Mouse (Mus musculus): ENCODE results near the gene Cyp4f14. TPM values are rescaled to one million over a fixed set of nuclear protein-coding genes. Genes with fewer than 3 reads are reported as not detected.

The Cyp4f14 gene
- 0.10 and 0.18 TPM in 2 replicates for polyA plus RNA-seq (2015; fragmentation: Nextera tagmentation; extraction: Ambion mirVana)

GRCm38 (mm10) chr17:32917131-32917530 is at the start of gene Cyp4f14:
Gene Cyp4f14, minus strand, starts transcription at chr17:32917342.
- ATAC-seq (replicated peaks), result no peak
- Histone ChIP-seq H3K4me3 (no peak within 1 kb of the TSS), H3K27me3 (replicated peaks) (no peaks in the 10 kb centered on the region), H3K4me2 (no peak within 1 kb of the TSS), H3K36me3 (replicated peaks) (no peaks in the 10 kb centered on the region), H3K9me3 (no peaks in the 10 kb centered on the region), H3K27ac (no peak within 1 kb of the TSS), H3K4me1 (no peaks in the 10 kb centered on the region), H3K9ac (no peak within 1 kb of the TSS)
- 57% methylated on average over 2 of the region's 2 CpGs for WGBS

- peak; percentile 100 for ATAC-seq (replicated peaks)
- Histone ChIP-seq H3K4me2 (peak within 1 kb of the TSS; percentile 79), H3K27me3 (replicated peaks) (no peaks in the 10 kb centered on the region), H3K4me1 (peaks cover 18% of the 10 kb centered on the region), H3K9me3 (no peaks in the 10 kb centered on the region), H3K4me3 (peak within 1 kb of the TSS; percentile 52), H3K27ac (peak within 1 kb of the TSS; percentile 45), H3K36me3 (replicated peaks) (no peaks in the 10 kb centered on the region), H3K9ac (peak within 1 kb of the TSS; percentile 34)
- under 1% methylated on average over 33 of the region's 33 CpGs for WGBS
Observed at GRCm38 (mm10) chr17:32965623-32966290, 48.6 kb upstream of the Cyp4f14 start, which contains the start of gene Zfp472. Gene Zfp472, plus strand, starts transcription at chr17:32965814.

- Histone ChIP-seq H3K9me3 (no peaks in the 10 kb centered on the region), H3K9ac (peak overlapping the region; percentile 34), H3K27me3 (replicated peaks) (no peaks in the 10 kb centered on the region), H3K4me2 (peak overlapping the region; percentile 79), H3K4me3 (peak overlapping the region; percentile 52), H3K4me1 (peaks cover 18% of the 10 kb centered on the region), H3K27ac (peak overlapping the region; percentile 26; the same call in 1 of the 2 replicates), H3K36me3 (replicated peaks) (no peaks in the 10 kb centered on the region)
- peak; percentile 79 for ATAC-seq (replicated peaks)
- under 1% methylated on average over 14 of the region's 14 CpGs for WGBS
Observed at GRCm38 (mm10) chr17:32965253-32965622, 48.1 kb upstream of the Cyp4f14 start.

- Histone ChIP-seq H3K4me3 (no peak overlapping the region), H3K4me1 (peaks cover 4% of the 10 kb centered on the region; the same call in 1 of the 2 replicates), H3K27me3 (replicated peaks) (no peaks in the 10 kb centered on the region), H3K36me3 (replicated peaks) (no peaks in the 10 kb centered on the region), H3K27ac (no peak overlapping the region), H3K9ac (no peak overlapping the region), H3K4me2 (no peak overlapping the region), H3K9me3 (no peaks in the 10 kb centered on the region)
- ATAC-seq (replicated peaks), result no peak
- WGBS, result 33% methylated on average over 16 of the region's 16 CpGs
Observed at GRCm38 (mm10) chr17:32951441-32951840, 34.3 kb upstream of the Cyp4f14 start.

- Histone ChIP-seq H3K4me2 (no peak overlapping the region), H3K27ac (no peak overlapping the region), H3K9me3 (no peaks in the 10 kb centered on the region), H3K4me1 (peaks cover 6% of the 10 kb centered on the region; the same call in 1 of the 2 replicates), H3K36me3 (replicated peaks) (no peaks in the 10 kb centered on the region), H3K9ac (no peak overlapping the region), H3K27me3 (replicated peaks) (no peaks in the 10 kb centered on the region), H3K4me3 (no peak overlapping the region)
- WGBS, result 84% methylated on average over 11 of the region's 11 CpGs
- no peak for ATAC-seq (replicated peaks)
Observed at GRCm38 (mm10) chr17:32951006-32951405, 33.9 kb upstream of the Cyp4f14 start.

GRCm38 (mm10) chr17:32950136-32950535 is 33.0 kb upstream of the Cyp4f14 start:
- no peaks in the 10 kb centered on the region for H3K27me3 ChIP-seq (replicated peaks)
- no peak overlapping the region for H3K27ac ChIP-seq
- no peaks in the 10 kb centered on the region for H3K9me3 ChIP-seq
- no peaks in the 10 kb centered on the region for H3K36me3 ChIP-seq (replicated peaks)
- H3K9ac ChIP-seq, result no peak overlapping the region
- peaks cover 6% of the 10 kb centered on the region; the same call in 1 of the 2 replicates for H3K4me1 ChIP-seq
- no peak for ATAC-seq (replicated peaks)
- no peak overlapping the region for H3K4me3 ChIP-seq
- no peak overlapping the region for H3K4me2 ChIP-seq
- WGBS, result 94% methylated on average over 3 of the region's 3 CpGs

GRCm38 (mm10) chr17:32947215-32947914 is 30.2 kb upstream of the Cyp4f14 start, which contains the start of gene Cyp4f13:
Gene Cyp4f13, minus strand, starts transcription at chr17:32947402.
- Histone ChIP-seq H3K27ac (peak within 1 kb of the TSS; percentile 10), H3K4me3 (peak within 1 kb of the TSS; percentile 41), H3K4me1 (peaks cover 6% of the 10 kb centered on the region; the same call in 1 of the 2 replicates), H3K9ac (peak within 1 kb of the TSS; percentile 34; the same call in 1 of the 2 replicates), H3K4me2 (peak within 1 kb of the TSS; percentile 56), H3K36me3 (replicated peaks) (no peaks in the 10 kb centered on the region), H3K9me3 (no peaks in the 10 kb centered on the region), H3K27me3 (replicated peaks) (no peaks in the 10 kb centered on the region)
- peak; percentile 94 for ATAC-seq (replicated peaks)
- 46% methylated on average over 12 of the region's 12 CpGs for WGBS

- no peak for ATAC-seq (replicated peaks)
- Histone ChIP-seq H3K9ac (peak overlapping the region; percentile 34; the same call in 1 of the 2 replicates), H3K9me3 (no peaks in the 10 kb centered on the region), H3K27me3 (replicated peaks) (no peaks in the 10 kb centered on the region), H3K27ac (peak overlapping the region; percentile 10; the same call in 1 of the 2 replicates), H3K4me2 (peak overlapping the region; percentile 56), H3K36me3 (replicated peaks) (no peaks in the 10 kb centered on the region), H3K4me1 (peaks cover 6% of the 10 kb centered on the region; the same call in 1 of the 2 replicates), H3K4me3 (peak overlapping the region; percentile 41)
- WGBS, result 65% methylated on average over 9 of the region's 9 CpGs
Observed at GRCm38 (mm10) chr17:32946716-32947115, 29.6 kb upstream of the Cyp4f14 start.

GRCm38 (mm10) chr17:32944402-32945035 is 27.4 kb upstream of the Cyp4f14 start:
- Histone ChIP-seq H3K36me3 (replicated peaks) (no peaks in the 10 kb centered on the region), H3K27me3 (replicated peaks) (no peaks in the 10 kb centered on the region), H3K9me3 (no peaks in the 10 kb centered on the region), H3K9ac (no peak overlapping the region), H3K4me3 (no peak overlapping the region), H3K4me1 (peaks cover 6% of the 10 kb centered on the region; the same call in 1 of the 2 replicates), H3K4me2 (no peak overlapping the region), H3K27ac (no peak overlapping the region)
- ATAC-seq (replicated peaks), result no peak
- WGBS, result 71% methylated on average over 3 of the region's 3 CpGs

GRCm38 (mm10) chr17:32943661-32944060 is 26.5 kb upstream of the Cyp4f14 start:
- no peak overlapping the region for H3K4me3 ChIP-seq
- H3K4me1 ChIP-seq, result peaks cover 6% of the 10 kb centered on the region; the same call in 1 of the 2 replicates
- H3K9ac ChIP-seq, result no peak overlapping the region
- no peaks in the 10 kb centered on the region for H3K9me3 ChIP-seq
- 94% methylated on average over 3 of the region's 3 CpGs for WGBS
- H3K36me3 ChIP-seq (replicated peaks), result no peaks in the 10 kb centered on the region
- no peak for ATAC-seq (replicated peaks)
- no peak overlapping the region for H3K4me2 ChIP-seq
- H3K27me3 ChIP-seq (replicated peaks), result no peaks in the 10 kb centered on the region; the same call in 1 of the 2 replicates
- H3K27ac ChIP-seq, result no peak overlapping the region

- no peaks in the 10 kb centered on the region for H3K4me1 ChIP-seq
- ATAC-seq (replicated peaks), result no peak
- no peaks in the 10 kb centered on the region for H3K9me3 ChIP-seq
- H3K27me3 ChIP-seq (replicated peaks), result no peaks in the 10 kb centered on the region; the same call in 1 of the 2 replicates
- H3K27ac ChIP-seq, result no peak overlapping the region
- no peaks in the 10 kb centered on the region for H3K36me3 ChIP-seq (replicated peaks)
- H3K9ac ChIP-seq, result no peak overlapping the region
- WGBS, result 78% methylated on average over 4 of the region's 4 CpGs
- H3K4me3 ChIP-seq, result no peak overlapping the region
- no peak overlapping the region for H3K4me2 ChIP-seq
Observed at GRCm38 (mm10) chr17:32939831-32940230, 22.7 kb upstream of the Cyp4f14 start.

- H3K9me3 ChIP-seq, result no peaks in the 10 kb centered on the region
- WGBS, result 88% methylated on average over 5 of the region's 5 CpGs
- H3K4me1 ChIP-seq, result peaks cover 5% of the 10 kb centered on the region; the same call in 1 of the 2 replicates
- no peak for ATAC-seq (replicated peaks)
- no peaks in the 10 kb centered on the region for H3K36me3 ChIP-seq (replicated peaks)
- no peak overlapping the region for H3K9ac ChIP-seq
- peaks cover 15% of the 10 kb centered on the region; the same call in 1 of the 2 replicates for H3K27me3 ChIP-seq (replicated peaks)
- no peak overlapping the region for H3K4me3 ChIP-seq
- H3K4me2 ChIP-seq, result no peak overlapping the region
- no peak overlapping the region for H3K27ac ChIP-seq
Observed at GRCm38 (mm10) chr17:32927803-32928202, 10.7 kb upstream of the Cyp4f14 start.

Data from midbrain, embryonic 15.5 days (tissue).